Mouse (Mus musculus) liver (tissue): ENCODE results near the gene Dusp23.

Experiments used
- DNase-seq: peaks from one replicate; pipeline ENCODE4 v3.0.0-alpha.2; 2020; ENCODE audit warnings: mixed read lengths

The Dusp23 gene

GRCm38 (mm10) chr1:172619235-172619634 lies 13.5 kb downstream of the Dusp23 start:
- peak; percentile 67 for DNase-seq

- DNase-seq = no peak
Measured at GRCm38 (mm10) chr1:172618141-172618540, 14.6 kb downstream of the Dusp23 start.

- no peak for DNase-seq
Measured at GRCm38 (mm10) chr1:172617365-172618076, 15.2 kb downstream of the Dusp23 start.

- no peak for DNase-seq
Measured at GRCm38 (mm10) chr1:172616537-172617300, 16.0 kb downstream of the Dusp23 start.

- no peak for DNase-seq
Measured at GRCm38 (mm10) chr1:172615412-172615811, 17.4 kb downstream of the Dusp23 start.

- no peak for DNase-seq
Measured at GRCm38 (mm10) chr1:172614654-172615053, 18.1 kb downstream of the Dusp23 start.

- DNase-seq = no peak
Measured at GRCm38 (mm10) chr1:172612745-172613144, 20.0 kb downstream of the Dusp23 start.

- no peak for DNase-seq
Measured at GRCm38 (mm10) chr1:172611304-172611703, 21.5 kb downstream of the Dusp23 start.

- DNase-seq = no peak
Measured at GRCm38 (mm10) chr1:172602326-172602725, 30.4 kb downstream of the Dusp23 start, which contains the start of gene Fcrl6. Gene Fcrl6 (minus strand): TSS chr1:172602551.

GRCm38 (mm10) chr1:172594495-172594894 lies 38.3 kb downstream of the Dusp23 start:
- DNase-seq = no peak

- no peak for DNase-seq
Measured at GRCm38 (mm10) chr1:172593956-172594355, 38.8 kb downstream of the Dusp23 start.

- no peak for DNase-seq
Measured at GRCm38 (mm10) chr1:172593321-172593720, 39.4 kb downstream of the Dusp23 start.

GRCm38 (mm10) chr1:172590385-172590784 lies 42.4 kb downstream of the Dusp23 start, which contains the start of gene Slamf8:
Gene Slamf8 (minus strand): TSS chr1:172590568.
- no peak for DNase-seq

GRCm38 (mm10) chr1:172585612-172586567 lies 46.9 kb downstream of the Dusp23 start:
- no peak for DNase-seq

GRCm38 (mm10) chr1:172585026-172585425 lies 47.7 kb downstream of the Dusp23 start:
- no peak for DNase-seq

- no peak for DNase-seq
Measured at GRCm38 (mm10) chr1:172584271-172584670, 48.5 kb downstream of the Dusp23 start.

- no peak for DNase-seq
Measured at GRCm38 (mm10) chr1:172582436-172582835, 50.3 kb downstream of the Dusp23 start.
